Mouse (Mus musculus): Measurements from ENCODE around the gene Src. TPM values are rescaled to one million over a fixed set of nuclear protein-coding genes. Genes with fewer than 3 reads are reported as not detected.

Src gene
- polyA plus RNA-seq (2014; fragmentation: Illumina TruSeq; extraction: RNeasy Lipid Tissue Mini Kit (QIAGEN cat#74804); ENCODE audit: low read depth, low replicate concordance): 0.56 TPM

DNA sequence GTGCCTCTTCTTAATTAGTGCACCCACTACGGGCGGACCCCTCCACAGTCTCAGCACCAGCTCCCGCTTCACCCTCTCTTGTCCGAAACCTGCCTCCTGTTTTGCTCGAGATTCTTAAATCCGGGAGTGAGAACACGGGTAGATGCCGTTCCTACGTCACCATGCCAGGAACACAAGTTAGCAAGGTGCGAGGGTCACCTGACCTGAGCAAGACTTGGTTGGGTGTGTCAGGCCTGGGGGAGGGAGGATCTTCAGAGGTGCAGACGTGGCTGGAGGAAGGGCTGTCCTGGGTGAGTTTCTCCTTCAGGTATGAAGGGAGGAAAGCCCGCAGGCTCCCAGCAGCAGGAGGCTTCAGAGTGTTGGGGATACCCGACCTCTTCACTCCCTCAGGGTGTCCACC, at the start of gene Src:
Gene Src (plus strand): TSS at position 239 of the 400 bp plus-strand sequence.

Other genes starting within 250 kb of the Src start
- 36.3 TPM for gene Rbl1, start 213.9 kb upstream of the Src start, polyA plus RNA-seq (2014; fragmentation: Illumina TruSeq; extraction: RNeasy Lipid Tissue Mini Kit (QIAGEN cat#74804); ENCODE audit: low read depth, low replicate concordance)
- 264 TPM for gene Rpn2, start 139.4 kb upstream of the Src start, polyA plus RNA-seq (2014; fragmentation: Illumina TruSeq; extraction: RNeasy Lipid Tissue Mini Kit (QIAGEN cat#74804); ENCODE audit: low read depth, low replicate concordance)
- gene Mroh8, start 138.9 kb upstream of the Src start, polyA plus RNA-seq (2014; fragmentation: Illumina TruSeq; extraction: RNeasy Lipid Tissue Mini Kit (QIAGEN cat#74804); ENCODE audit: low read depth, low replicate concordance): 96.6 TPM
- gene Ghrh, start 70.9 kb upstream of the Src start, polyA plus RNA-seq (2014; fragmentation: Illumina TruSeq; extraction: RNeasy Lipid Tissue Mini Kit (QIAGEN cat#74804); ENCODE audit: low read depth, low replicate concordance): not detected
- gene Manbal, start 50.9 kb upstream of the Src start, polyA plus RNA-seq (2014; fragmentation: Illumina TruSeq; extraction: RNeasy Lipid Tissue Mini Kit (QIAGEN cat#74804); ENCODE audit: low read depth, low replicate concordance): 2.8 TPM
- gene Nnat, start 141.6 kb downstream of the Src start, polyA plus RNA-seq (2014; fragmentation: Illumina TruSeq; extraction: RNeasy Lipid Tissue Mini Kit (QIAGEN cat#74804); ENCODE audit: low read depth, low replicate concordance): 0.31 TPM
- gene Blcap, start 152.8 kb downstream of the Src start, polyA plus RNA-seq (2014; fragmentation: Illumina TruSeq; extraction: RNeasy Lipid Tissue Mini Kit (QIAGEN cat#74804); ENCODE audit: low read depth, low replicate concordance): 14.7 TPM